Mouse (Mus musculus): Measurements from ENCODE around the gene Papss2.

Papss2 gene

GRCm38 (mm10) chr19:32595506-32596286 lies at the start of gene Papss2:
Papss2 (plus strand) TSS chr19:32595790.
- in situ Hi-C loops (cut with MboI; ENCODE audit: low sequenced_read_pairs), result no loop called here

- in situ Hi-C loops (cut with MboI; ENCODE audit: low sequenced_read_pairs), result no loop called here
Observed at GRCm38 (mm10) chr19:32547396-32547795, 48.2 kb upstream of the Papss2 start.

- in situ Hi-C loops (cut with MboI; ENCODE audit: low sequenced_read_pairs), result no loop called here
Observed at GRCm38 (mm10) chr19:32548202-32548601, 47.4 kb upstream of the Papss2 start.

DNA sequence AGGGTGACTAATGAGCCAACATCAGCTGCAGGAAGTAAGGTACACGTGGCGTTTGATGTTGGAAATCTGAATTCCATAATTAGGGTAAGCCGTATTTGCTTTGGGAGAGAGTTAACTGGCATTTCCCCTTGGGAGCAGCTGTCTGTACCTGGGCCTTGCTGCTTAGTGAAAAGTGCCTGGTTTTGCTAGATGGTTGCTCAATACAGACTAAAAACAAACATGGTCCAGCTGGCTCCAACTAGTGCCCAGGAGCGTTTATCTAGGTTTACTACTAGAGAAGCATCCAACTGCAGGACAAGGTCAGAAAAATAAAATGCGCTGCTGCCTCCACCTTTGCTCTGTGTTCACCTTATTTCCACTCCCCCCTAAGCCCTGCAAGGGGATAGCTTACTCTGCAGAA lies 45.1 kb upstream of the Papss2 start:
- in situ Hi-C loops (cut with MboI; ENCODE audit: low sequenced_read_pairs), result no loop called here

GRCm38 (mm10) chr19:32551442-32551841 lies 44.1 kb upstream of the Papss2 start:
- in situ Hi-C loops (cut with MboI; ENCODE audit: low sequenced_read_pairs), result no loop called here

DNA sequence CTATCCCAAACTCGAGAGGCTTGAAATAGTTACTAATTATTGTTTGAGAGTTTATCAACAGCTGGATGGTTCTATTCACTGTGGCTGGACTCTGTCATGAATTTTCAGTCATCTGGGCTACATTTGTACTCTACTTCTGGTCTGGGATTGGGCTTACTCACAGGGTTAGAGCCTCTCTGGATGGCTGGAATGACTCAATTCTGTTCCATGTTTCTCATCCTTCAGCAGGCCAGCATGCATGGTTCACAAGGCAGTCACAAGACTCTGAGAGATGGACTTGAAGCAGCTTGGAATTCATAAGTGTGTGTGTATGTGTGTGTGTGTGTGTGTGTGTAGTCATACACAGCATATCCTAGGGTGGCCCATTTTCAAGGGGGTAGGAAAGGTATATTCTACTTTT lies 43.5 kb upstream of the Papss2 start:
- in situ Hi-C loops (cut with MboI; ENCODE audit: low sequenced_read_pairs), result no loop called here

DNA sequence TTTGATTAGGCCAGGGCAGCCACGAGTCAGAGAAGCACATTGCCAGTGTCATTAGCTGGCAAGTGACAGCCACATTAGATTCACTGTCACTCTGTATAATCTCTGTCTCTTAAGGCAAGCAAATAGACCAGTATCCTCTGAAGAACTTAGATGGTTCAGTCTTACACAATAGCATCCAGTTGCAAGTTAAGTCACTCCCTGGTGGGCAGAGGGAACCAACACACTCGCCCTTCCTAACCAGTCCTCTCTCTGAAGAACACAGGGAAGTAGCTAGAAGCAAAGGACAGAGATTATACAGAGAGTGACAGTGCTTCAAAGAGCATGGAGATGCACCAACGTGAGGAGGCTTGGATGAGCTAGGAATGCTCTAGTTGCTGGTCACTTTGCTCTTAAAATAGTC lies 42.3 kb upstream of the Papss2 start:
- in situ Hi-C loops (cut with MboI; ENCODE audit: low sequenced_read_pairs), result no loop called here

DNA sequence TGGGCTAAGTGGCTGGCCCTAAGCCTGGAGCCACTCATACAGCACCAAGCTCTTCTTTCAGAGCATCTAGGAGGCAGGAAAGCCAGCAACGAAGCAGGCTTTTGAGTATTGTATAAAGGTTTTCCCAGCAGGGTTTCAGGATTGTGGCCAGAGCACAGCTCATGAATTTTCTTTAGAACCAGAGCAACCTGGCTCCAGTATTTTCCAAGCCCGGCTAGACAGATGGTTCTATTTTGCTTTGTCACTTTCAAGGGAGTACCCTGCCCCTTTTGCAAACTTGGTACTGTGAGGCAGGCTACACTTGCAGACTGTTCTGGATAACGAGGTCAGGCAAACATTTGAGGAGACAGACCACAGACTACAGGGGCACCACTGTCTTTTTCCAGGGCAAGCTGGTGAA lies 40.3 kb upstream of the Papss2 start:
- in situ Hi-C loops (cut with MboI; ENCODE audit: low sequenced_read_pairs), result no loop called here

GRCm38 (mm10) chr19:32567025-32567424 lies 28.6 kb upstream of the Papss2 start:
- in situ Hi-C loops (cut with MboI; ENCODE audit: low sequenced_read_pairs), result no loop called here

- in situ Hi-C loops (cut with MboI; ENCODE audit: low sequenced_read_pairs), result no loop called here
Observed at GRCm38 (mm10) chr19:32567447-32567846, 28.1 kb upstream of the Papss2 start.

DNA sequence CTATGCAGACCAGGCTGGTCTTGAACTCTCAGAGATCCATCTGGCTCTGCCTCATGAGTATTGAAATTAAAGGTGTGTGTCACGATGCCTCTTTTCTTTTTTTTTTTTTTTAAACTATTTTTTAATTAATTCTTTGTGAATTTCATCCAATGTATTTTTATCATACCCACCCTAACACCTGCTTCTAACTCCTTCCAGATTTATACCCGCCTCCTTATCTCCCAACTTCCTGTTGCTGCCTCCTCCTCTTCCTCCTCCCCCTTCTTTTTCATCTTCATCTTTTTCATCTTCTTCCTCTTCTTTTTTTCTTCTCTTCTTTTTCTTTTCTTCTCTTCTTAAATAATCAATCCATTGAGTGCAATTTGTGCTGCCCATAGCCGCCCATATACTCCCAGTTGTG lies 27.1 kb upstream of the Papss2 start:
- in situ Hi-C loops (cut with MboI; ENCODE audit: low sequenced_read_pairs), result no loop called here

- in situ Hi-C loops (cut with MboI; ENCODE audit: low sequenced_read_pairs), result no loop called here
Observed at GRCm38 (mm10) chr19:32568961-32569653, 26.5 kb upstream of the Papss2 start.

- in situ Hi-C loops (cut with MboI; ENCODE audit: low sequenced_read_pairs), result no loop called here
Observed at GRCm38 (mm10) chr19:32569725-32570124, 25.9 kb upstream of the Papss2 start.

DNA sequence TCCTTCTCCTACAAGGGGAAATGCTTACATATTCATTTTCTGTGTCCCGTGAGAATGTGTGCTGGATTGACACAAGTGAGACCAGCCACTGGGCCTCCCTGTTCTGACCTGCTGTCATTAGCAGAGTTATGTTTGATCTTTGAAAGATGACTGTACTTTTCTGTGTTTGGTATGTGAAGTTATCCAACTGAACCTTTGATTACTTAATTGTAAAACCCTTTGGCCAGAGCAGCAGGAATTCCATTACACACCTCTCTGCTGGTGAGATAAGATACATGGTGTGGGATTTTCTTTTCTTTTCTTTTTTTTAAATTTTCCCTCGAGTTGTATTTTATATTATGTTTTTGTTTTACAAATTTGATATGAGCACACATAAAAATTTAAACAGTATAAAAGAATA lies 23.4 kb upstream of the Papss2 start:
- in situ Hi-C loops (cut with MboI; ENCODE audit: low sequenced_read_pairs), result no loop called here

DNA sequence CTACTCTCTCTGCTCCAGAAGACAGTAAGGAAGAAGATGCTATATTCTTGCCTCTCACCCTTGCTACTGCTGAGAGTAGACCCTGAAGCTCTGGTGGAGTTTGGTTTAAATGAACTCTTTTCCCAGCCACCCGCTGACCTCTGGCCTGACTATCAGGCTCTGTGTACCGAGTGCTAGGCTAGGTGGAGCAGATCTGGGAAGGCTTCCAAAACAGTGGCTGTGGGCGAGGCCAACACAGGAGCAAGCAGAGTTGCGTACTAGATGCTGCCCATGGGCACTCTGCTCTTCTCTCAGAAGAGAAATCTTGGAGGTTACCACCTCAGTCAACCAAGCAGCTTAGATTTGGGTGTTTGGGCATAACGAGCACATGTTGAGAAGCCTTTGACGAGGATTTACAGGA lies 22.3 kb upstream of the Papss2 start:
- in situ Hi-C loops (cut with MboI; ENCODE audit: low sequenced_read_pairs), result no loop called here

GRCm38 (mm10) chr19:32574846-32575245 lies 20.7 kb upstream of the Papss2 start:
- in situ Hi-C loops (cut with MboI; ENCODE audit: low sequenced_read_pairs), result no loop called here

- in situ Hi-C loops (cut with MboI; ENCODE audit: low sequenced_read_pairs), result no loop called here
Observed at GRCm38 (mm10) chr19:32577749-32578148, 17.8 kb upstream of the Papss2 start.

DNA sequence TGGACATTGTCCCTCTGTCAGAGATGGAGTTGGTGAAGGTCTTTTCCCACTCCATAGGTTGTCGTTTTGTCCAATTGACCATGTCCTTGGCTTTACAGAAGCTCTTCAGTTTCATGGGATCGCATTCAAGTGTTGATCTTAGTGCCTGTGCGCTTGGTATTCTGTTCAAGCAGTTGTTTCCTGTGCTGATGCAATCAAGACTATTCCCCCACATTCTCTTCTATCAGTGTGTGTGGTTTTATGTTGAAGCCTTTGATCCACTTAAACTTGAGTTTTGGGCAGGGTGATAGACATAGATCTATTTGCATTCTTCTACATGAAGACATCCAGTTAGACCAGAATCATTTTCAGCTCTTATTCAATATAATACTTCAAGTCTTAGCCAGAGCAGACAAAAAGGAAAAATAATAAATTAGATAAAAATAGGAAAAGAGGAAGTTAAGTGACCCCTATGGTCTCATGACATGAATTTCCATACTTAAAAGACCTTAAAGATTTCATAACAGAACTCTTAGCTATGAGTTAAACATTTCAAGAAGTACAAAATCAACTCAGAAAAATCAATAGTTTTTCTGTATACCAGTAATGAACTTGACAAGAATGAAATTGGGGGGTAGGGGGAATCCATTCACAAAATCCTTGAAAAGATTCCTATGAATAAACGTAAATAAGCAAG lies 12.4 kb upstream of the Papss2 start:
- in situ Hi-C loops (cut with MboI; ENCODE audit: low sequenced_read_pairs), result no loop called here

- in situ Hi-C loops (cut with MboI; ENCODE audit: low sequenced_read_pairs), result no loop called here
Observed at GRCm38 (mm10) chr19:32587727-32588126, 7.9 kb upstream of the Papss2 start.

- in situ Hi-C loops (cut with MboI; ENCODE audit: low sequenced_read_pairs), result no loop called here
Observed at GRCm38 (mm10) chr19:32592749-32593148, 2.8 kb upstream of the Papss2 start.

DNA sequence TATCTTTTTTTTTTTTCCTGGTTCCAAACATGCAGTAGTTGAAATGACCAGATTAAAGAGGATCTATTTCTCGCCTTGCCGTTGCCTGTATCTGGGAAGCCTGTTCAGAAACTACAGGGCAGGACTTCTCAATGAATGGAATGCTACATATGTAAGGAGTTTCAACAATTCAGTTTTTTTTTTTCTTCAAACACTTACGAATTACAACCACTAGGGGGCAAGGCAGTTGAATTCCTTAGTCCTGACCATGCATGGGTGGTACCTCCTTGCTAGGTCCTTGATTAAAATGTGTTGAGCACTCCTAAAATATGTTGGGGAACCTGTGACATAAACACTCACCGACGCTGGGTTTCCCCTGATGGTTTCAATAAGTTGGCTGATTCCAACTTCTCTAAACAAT lies 1.7 kb upstream of the Papss2 start:
- in situ Hi-C loops (cut with MboI; ENCODE audit: low sequenced_read_pairs), result no loop called here

DNA sequence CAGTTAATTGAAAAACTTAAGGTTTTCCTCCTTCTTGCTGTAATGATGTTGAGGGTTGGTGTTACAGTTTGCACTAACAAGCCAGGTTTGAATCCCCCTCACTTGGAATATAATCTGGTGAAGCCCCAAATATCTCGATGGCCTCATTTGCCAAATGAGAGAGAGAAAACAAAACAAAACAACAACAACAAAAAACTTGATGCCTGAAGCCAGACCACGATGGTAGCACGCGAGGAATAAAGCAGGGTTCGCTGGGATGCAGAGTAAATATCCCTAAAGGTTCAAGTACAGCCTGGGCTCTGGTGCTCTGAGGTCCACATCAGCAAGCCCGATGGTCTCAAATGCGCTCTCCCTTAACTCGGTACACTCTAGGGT lies 472 bp upstream of the Papss2 start:
- in situ Hi-C loops (cut with MboI; ENCODE audit: low sequenced_read_pairs), result no loop called here

All from CH12F3 (cell line).